Mouse (Mus musculus) kidney, adult 10 weeks (tissue): ENCODE measurements around the gene Olfr1143. TPM values are rescaled to one million over a fixed set of nuclear protein-coding genes. Genes with fewer than 3 reads are reported as not detected.

Experiments
- polyA plus RNA-seq: library from polyadenylated mRNA; stranded (reverse); fragments of 350-450 nt; fragmentation: Illumina TruSeq; extraction: RNeasy Lipid Tissue Mini Kit (QIAGEN cat#74804); gene quantifications from one replicate; pipeline ENCODE4 v1.2.3, GENCODE M21; 2014; ENCODE audit warnings: low read depth, low replicate concordance

The Olfr1143 gene
- not detected for polyA plus RNA-seq

GRCm38 (mm10) chr2:87800292-87800691 lies at the start of gene Olfr1143:
Olfr1143 (plus strand) TSS chr2:87800592.

GRCm38 (mm10) chr2:87753891-87754290 lies 46.5 kb upstream of the Olfr1143 start, which contains the start of gene Olfr1141:
Olfr1141 (minus strand) TSS chr2:87753991.

GRCm38 (mm10) chr2:87779183-87779582 lies 21.2 kb upstream of the Olfr1143 start, which contains the start of gene Olfr152:
Olfr152 (plus strand) TSS chr2:87779483.

GRCm38 (mm10) chr2:87809522-87809921 lies 9.1 kb downstream of the Olfr1143 start, which contains the start of gene Olfr1145:
Olfr1145 (plus strand) TSS chr2:87809822.

GRCm38 (mm10) chr2:87830233-87830632 lies 29.8 kb downstream of the Olfr1143 start, which contains the start of gene Olfr1148:
Olfr1148 (plus strand) TSS chr2:87830533.

GRCm38 (mm10) chr2:87843693-87844092 lies 43.3 kb downstream of the Olfr1143 start, which contains the start of gene Olfr1150-ps1:
Olfr1150-ps1 (plus strand) TSS chr2:87843993.

Other genes with a start within 250 kb of the Olfr1143 start
- not detected for gene Olfr1129, start 226.7 kb upstream of the Olfr1143 start, polyA plus RNA-seq
- gene Olfr1130, start 194.4 kb upstream of the Olfr1143 start, polyA plus RNA-seq: not detected
- gene Olfr1131, start 173.5 kb upstream of the Olfr1143 start, polyA plus RNA-seq: not detected
- not detected for gene Olfr1132, start 163.1 kb upstream of the Olfr1143 start, polyA plus RNA-seq
- not detected for gene Olfr1133, start 153.2 kb upstream of the Olfr1143 start, polyA plus RNA-seq
- gene Olfr1134, start 142.1 kb upstream of the Olfr1143 start, polyA plus RNA-seq: not detected
- not detected for gene Olfr1135, start 126.9 kb upstream of the Olfr1143 start, polyA plus RNA-seq
- gene Olfr1136, start 106.6 kb upstream of the Olfr1143 start, polyA plus RNA-seq: not detected
- gene Olfr1137, start 87.4 kb upstream of the Olfr1143 start, polyA plus RNA-seq: not detected
- not detected for gene Olfr1138, start 60.6 kb upstream of the Olfr1143 start, polyA plus RNA-seq
- gene Olfr1140, start 56.8 kb upstream of the Olfr1143 start, polyA plus RNA-seq: not detected
- gene Olfr1141, start 46.6 kb upstream of the Olfr1143 start, polyA plus RNA-seq: not detected
- not detected for gene Olfr152, start 21.1 kb upstream of the Olfr1143 start, polyA plus RNA-seq
- gene Olfr1145, start 9.2 kb downstream of the Olfr1143 start, polyA plus RNA-seq: not detected
- not detected for gene Olfr1148, start 29.9 kb downstream of the Olfr1143 start, polyA plus RNA-seq
- not detected for gene Olfr1150-ps1, start 43.4 kb downstream of the Olfr1143 start, polyA plus RNA-seq
- not detected for gene Olfr1151, start 55.3 kb downstream of the Olfr1143 start, polyA plus RNA-seq
- gene Olfr1152, start 65.9 kb downstream of the Olfr1143 start, polyA plus RNA-seq: not detected
- not detected for gene Olfr1153, start 94.4 kb downstream of the Olfr1143 start, polyA plus RNA-seq
- not detected for gene Olfr1154, start 104.6 kb downstream of the Olfr1143 start, polyA plus RNA-seq
- gene Olfr1155, start 144.5 kb downstream of the Olfr1143 start, polyA plus RNA-seq: not detected
- gene Olfr1156, start 152.5 kb downstream of the Olfr1143 start, polyA plus RNA-seq: not detected
- gene Olfr1157, start 167.7 kb downstream of the Olfr1143 start, polyA plus RNA-seq: not detected
- gene Olfr74, start 174.1 kb downstream of the Olfr1143 start, polyA plus RNA-seq: not detected
- gene Olfr1158, start 189.5 kb downstream of the Olfr1143 start, polyA plus RNA-seq: not detected
- not detected for gene Olfr1160, start 207.7 kb downstream of the Olfr1143 start, polyA plus RNA-seq
- not detected for gene Olfr1161, start 222.2 kb downstream of the Olfr1143 start, polyA plus RNA-seq
- gene Olfr73, start 237.1 kb downstream of the Olfr1143 start, polyA plus RNA-seq: not detected